Mouse (Mus musculus): ENCODE data around the gene Dnajb2.

Gene Dnajb2

GRCm38 (mm10) chr1:75292476-75293330 is 56.5 kb downstream of the Dnajb2 start:
- DNase-seq (ENCODE audit: low read depth, low spot score) = no peak

- no peak for DNase-seq (ENCODE audit: low read depth, low spot score)
Observed at GRCm38 (mm10) chr1:75293331-75293701, 57.1 kb downstream of the Dnajb2 start.

- DNase-seq (ENCODE audit: low read depth, low spot score) = no peak
Observed at GRCm38 (mm10) chr1:75294294-75294693, 58.1 kb downstream of the Dnajb2 start.

Data from brain, embryonic 18.5 days (tissue).